Comparison of ENCODE assay signal across 8 mouse cellular contexts in genomic region chr11:107417041-107417583, GRCm38 (mm10). TPM values are rescaled to one million over a fixed set of nuclear protein-coding genes. Genes with fewer than 3 reads are reported as not detected.
A peak's percentile ranks its signal among the peaks of the same experiment; 100 is the strongest.
DNase-seq lines count a peak whose midpoint lies in the region; ATAC-seq and TF ChIP-seq lines count a peak whose summit lies in the region.

No protein-coding gene starts in this region.

- in situ Hi-C loops in ES-E14 (cut with MboI; ENCODE audit: low sequenced_read_pairs in 2 of 2, unreplicated experiment in 2 of 2): no loop called here

- 0 out of 2 replicates have a peak overlapping the region, but pooled peaks have one; percentile 2 for H3K4me2 ChIP-seq in lung, postnatal 0 days (replicated peaks; ENCODE audit: low read depth, low read length)

- H3K9me3 ChIP-seq in ES-E14 (ENCODE audit: control insufficient read depth, insufficient read depth, low read depth, low read length): no peaks in the 10 kb centered on the region
- no peaks in the 10 kb centered on the region for H3K9me3 ChIP-seq in heart, embryonic 10.5 days
- no peaks in the 10 kb centered on the region for H3K9me3 ChIP-seq in lung, postnatal 0 days (ENCODE audit: low read length)

- H3K9ac ChIP-seq in ES-E14 (ENCODE audit: insufficient read depth, low read depth, low read length, poor library complexity, severe bottlenecking): peak overlapping the region; percentile 21; the same call in 1 of the 2 replicates
- no peak overlapping the region for H3K9ac ChIP-seq in lung, postnatal 0 days (replicated peaks; ENCODE audit: low read depth)

- H3K27ac ChIP-seq in ES-E14 (ENCODE audit: insufficient read depth, low read depth, low read length, poor library complexity, severe bottlenecking): peak overlapping the region; percentile 47; the same call in 1 of the 2 replicates
- H3K27ac ChIP-seq in heart, embryonic 10.5 days: peak overlapping the region; percentile 53; the same call in 1 of the 2 replicates
- H3K27ac ChIP-seq in lung, postnatal 0 days (ENCODE audit: low read length): peak overlapping the region; percentile 71

- DNase-seq in ES-E14 (ENCODE audit: low read depth, low spot score): no peak
- peak; percentile 58 for DNase-seq in c-Kit-positive CD71-negative TER-119-negative erythroid progenitor cells, embryonic 14.5 days (ENCODE audit: low read depth)
- DNase-seq in heart, embryonic 10.5 days (ENCODE audit: low spot score): no peak
- DNase-seq in kidney, adult 8-10 months: peak; percentile 49 to 58
- DNase-seq in lung, postnatal 0 days (ENCODE audit: low spot score): peak; percentile 82
- peak; percentile 59 for DNase-seq in spleen, adult 12 weeks (ENCODE audit: low spot score)
- DNase-seq in cerebellum, postnatal 4 days (ENCODE audit: low spot score in 2 of 2): no peak
- no peak for DNase-seq in gastrocnemius, adult 8-10 months (ENCODE audit: low spot score in 2 of 2)

- H3K4me3 ChIP-seq in ES-E14 (ENCODE audit: insufficient read depth in 1 of 2, low read depth in 1 of 2, low read length in 2 of 2, poor library complexity in 1 of 2, severe bottlenecking in 1 of 2): peak overlapping the region; percentile 42 to 53
- 0 out of 2 replicates have a peak overlapping the region, but pooled peaks have one; percentile 9 for H3K4me3 ChIP-seq in heart, embryonic 10.5 days
- no peak overlapping the region for H3K4me3 ChIP-seq in lung, postnatal 0 days (ENCODE audit: low read depth, low read length)

- no peaks in the 10 kb centered on the region for H3K27me3 ChIP-seq in heart, embryonic 10.5 days (ENCODE audit: insufficient read depth, poor library complexity, severe bottlenecking)
- no peaks in the 10 kb centered on the region for H3K27me3 ChIP-seq in lung, postnatal 0 days (replicated peaks; ENCODE audit: insufficient read depth, low read length)

- peak; percentile 93 for ATAC-seq in lung, postnatal 0 days

- WGBS in heart, embryonic 10.5 days: 51% methylated on average over 14 of the region's 14 CpGs
- 29% methylated on average over 14 of the region's 14 CpGs for WGBS in lung, postnatal 0 days

- H3K36me3 ChIP-seq in ES-E14 (ENCODE audit: control insufficient read depth, insufficient read depth, low read length, poor library complexity, severe bottlenecking): no peaks in the 10 kb centered on the region
- no peaks in the 10 kb centered on the region for H3K36me3 ChIP-seq in heart, embryonic 10.5 days
- H3K36me3 ChIP-seq in lung, postnatal 0 days (ENCODE audit: insufficient read depth, low read length): no peaks in the 10 kb centered on the region

- peaks cover 11 to 25% of the 10 kb centered on the region in 2 experiments; a peak in 3 of 4 replicates for H3K4me1 ChIP-seq in ES-E14 (ENCODE audit: control insufficient read depth in 2 of 2, insufficient read depth in 2 of 2, low read length in 2 of 2, poor library complexity in 1 of 2)
- H3K4me1 ChIP-seq in heart, embryonic 10.5 days: peaks cover 29% of the 10 kb centered on the region
- no peaks in the 10 kb centered on the region for H3K4me1 ChIP-seq in lung, postnatal 0 days (ENCODE audit: insufficient read depth, low read depth, low read length)

- peak; percentile 94 for TF ChIP-seq EP300 in lung, postnatal 0 days (IDR thresholded peaks at IDR 0.05)

- TF ChIP-seq CTCF in lung, postnatal 0 days (IDR thresholded peaks at IDR 0.05): no peak

TF ChIP-seq in ES-E14, 5 proteins besides CTCF, POLR2A, EP300 and RAD21:
- TF ChIP-seq ZC3H11A (IDR thresholded peaks at IDR 0.05; ENCODE audit: borderline replicate concordance, low read depth, low read length): no peak
- no peak for TF ChIP-seq HCFC1 (IDR thresholded peaks at IDR 0.05; ENCODE audit: borderline replicate concordance, insufficient read depth, low read length)
- TF ChIP-seq CHD2 (IDR thresholded peaks at IDR 0.05; ENCODE audit: low read depth, low read length): no peak
- no peak for TF ChIP-seq MAFK (IDR thresholded peaks at IDR 0.05; ENCODE audit: insufficient read depth, low read depth, low read length)
- no peak for TF ChIP-seq ZNF384 (IDR thresholded peaks at IDR 0.05; ENCODE audit: low read depth, low read length)
TF ChIP-seq in ES-E14: peak in this region for 0.

RNA-seq across cellular contexts. Expression of gene Pitpnc1, which starts 53.4 kb away (rescaled TPM):
- 37.3 and 42.9 TPM in 2 replicates for total RNA-seq in ES-E14 (2012; rRNA removed)
- polyA plus RNA-seq in heart, embryonic 10.5 days (2016; fragmentation: Nextera tagmentation; extraction: Ambion mirVana): 6.6 and 11.6 TPM in 2 replicates
- 16.3 and 22.2 TPM in 2 replicates for polyA plus RNA-seq in lung, postnatal 0 days (2015; fragmentation: Nextera tagmentation; extraction: Ambion mirVana)
- 10 to 100 TPM; 54.3 to 72.7 (median 61.5) TPM for total RNA-seq in gastrocnemius, adult 8-10 months (2022)

Comparison
In these comparisons a context has a peak if more than half of its experiments do, and no peak if none do; other contexts are left out.
1. DNase-seq: peak in c-Kit-positive CD71-negative TER-119-negative erythroid progenitor cells, embryonic 14.5 days (single experiment), kidney, adult 8-10 months (2 of 2), lung, postnatal 0 days (single experiment) and spleen, adult 12 weeks (single experiment); none in ES-E14 (single experiment), heart, embryonic 10.5 days (single experiment), cerebellum, postnatal 4 days (0 of 2) and gastrocnemius, adult 8-10 months (0 of 2).
2. Peak in every context shown above with its lines, with median percentiles within 50 percentile points of each other: H3K27ac ChIP-seq.